Mouse (Mus musculus): Measurements from ENCODE around the gene Slc35g3.

DNA sequence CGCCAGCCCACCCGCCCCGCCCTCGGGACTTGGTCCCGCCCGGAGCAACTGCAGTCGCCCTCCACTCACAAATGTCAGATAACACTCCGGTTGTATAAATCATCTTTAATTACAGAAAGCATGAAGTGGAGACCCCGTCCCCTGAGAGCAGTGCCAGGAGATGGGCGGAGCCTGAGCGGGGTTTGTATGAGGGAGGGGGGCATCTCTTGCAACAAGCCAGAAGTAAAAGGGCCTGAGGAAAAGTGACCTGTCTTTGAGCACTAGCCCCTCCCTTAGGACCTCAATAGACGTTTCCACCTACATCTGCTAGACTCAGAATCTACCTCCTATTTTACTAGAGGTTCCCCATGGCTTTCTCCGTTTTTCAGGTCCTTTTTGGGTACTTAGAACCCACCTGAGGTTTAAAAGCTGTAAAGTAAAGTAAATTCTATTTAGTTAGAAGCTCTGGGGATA, 34.2 kb upstream of the Slc35g3 start:
- TF ChIP-seq USF1 (IDR thresholded peaks at IDR 0.05; ENCODE audit: low read depth): no peak
- no peak for TF ChIP-seq POLR2A (IDR thresholded peaks at IDR 0.05; ENCODE audit: insufficient read length, low read depth)
- no peak for TF ChIP-seq MYOD1 (IDR thresholded peaks at IDR 0.05; ENCODE audit: control insufficient read depth in 1 of 3, insufficient read length in 2 of 3, low read depth in 2 of 3)
- TF ChIP-seq SRF (IDR thresholded peaks at IDR 0.05; ENCODE audit: control insufficient read depth, insufficient read length, low read depth): no peak
- TF ChIP-seq TCF3 (IDR thresholded peaks at IDR 0.05; ENCODE audit: insufficient read length, low read depth): no peak
- no peak for TF ChIP-seq E2F4 (IDR thresholded peaks at IDR 0.05; ENCODE audit: insufficient read depth)
- no peak for TF ChIP-seq TCF12 (IDR thresholded peaks at IDR 0.05; ENCODE audit: insufficient read depth, poor library complexity, severe bottlenecking)

Measured in myocyte (in vitro differentiated cells).